Mouse (Mus musculus) cerebellum, adult 8-10 months (tissue): ENCODE measurements around the gene Ccdc58.
A peak's percentile ranks its signal among the peaks of the same experiment; 100 is the strongest.
"Not testable (repeated sequence)": the region's sequence is repeated elsewhere in the genome, so short reads cannot be mapped to it uniquely, and the experiment has no call there.

Experiments
- DNase-seq: peaks from one replicate; pipeline ENCODE4 v3.0.0; 2022

Gene Ccdc58

GRCm38 (mm10) chr16:36071450-36072379, at the start of gene Ccdc58, which contains the start of gene Fam162a:
Gene Ccdc58 (plus strand): TSS chr16:36071685.
Gene Fam162a (minus strand): TSS chr16:36071594.
- DNase-seq: peak; percentile 92

- DNase-seq: not testable (repeated sequence)
These were observed 43.4 kb upstream of the Ccdc58 start for GRCm38 (mm10) chr16:36028120-36028519.

GRCm38 (mm10) chr16:36040640-36041624, 30.6 kb upstream of the Ccdc58 start, which contains the start of gene Wdr5b:
Gene Wdr5b (plus strand): TSS chr16:36041190.
- DNase-seq: peak; percentile 89

- DNase-seq: no peak
These were observed 29.9 kb upstream of the Ccdc58 start for GRCm38 (mm10) chr16:36041625-36042020.

- DNase-seq: no peak
These were observed 28.4 kb upstream of the Ccdc58 start for GRCm38 (mm10) chr16:36043073-36043472.

GRCm38 (mm10) chr16:36043964-36044363, 27.5 kb upstream of the Ccdc58 start:
- DNase-seq: no peak

- no peak for DNase-seq
These were observed 23.9 kb upstream of the Ccdc58 start for GRCm38 (mm10) chr16:36047538-36047937.

GRCm38 (mm10) chr16:36051491-36051890, 20.0 kb upstream of the Ccdc58 start:
- no peak for DNase-seq

- DNase-seq: no peak
These were observed 17.8 kb upstream of the Ccdc58 start for GRCm38 (mm10) chr16:36053524-36054275.

- no peak for DNase-seq
These were observed 16.6 kb upstream of the Ccdc58 start for GRCm38 (mm10) chr16:36054920-36055319.

GRCm38 (mm10) chr16:36056416-36056815, 15.1 kb upstream of the Ccdc58 start:
- no peak for DNase-seq

- no peak for DNase-seq
These were observed 13.5 kb upstream of the Ccdc58 start for GRCm38 (mm10) chr16:36057933-36058475.

GRCm38 (mm10) chr16:36062534-36062933, 9.0 kb upstream of the Ccdc58 start:
- not testable (repeated sequence) for DNase-seq

GRCm38 (mm10) chr16:36063315-36063714, 8.2 kb upstream of the Ccdc58 start:
- DNase-seq: no peak

- DNase-seq: no peak
These were observed 6.6 kb upstream of the Ccdc58 start for GRCm38 (mm10) chr16:36064904-36065303.

- DNase-seq: no peak
These were observed 3.8 kb upstream of the Ccdc58 start for GRCm38 (mm10) chr16:36067694-36068093.

- no peak for DNase-seq
These were observed 3.1 kb upstream of the Ccdc58 start for GRCm38 (mm10) chr16:36068356-36068755.

GRCm38 (mm10) chr16:36069819-36070575, 1.5 kb upstream of the Ccdc58 start:
- DNase-seq: no peak

GRCm38 (mm10) chr16:36071071-36071449, 425 bp upstream of the Ccdc58 start:
- DNase-seq: no peak

GRCm38 (mm10) chr16:36072410-36073011, 1.0 kb downstream of the Ccdc58 start:
- no peak for DNase-seq

- DNase-seq: no peak
These were observed 3.3 kb downstream of the Ccdc58 start for GRCm38 (mm10) chr16:36074772-36075171.
